Mouse (Mus musculus) hindbrain, embryonic 11.5 days (tissue): Measurements from ENCODE around the gene Olfr578. TPM values are rescaled to one million over a fixed set of nuclear protein-coding genes. Genes with fewer than 3 reads are reported as not detected.

Experiments
- ATAC-seq: fragments of 200-750 bp; cut with Nextera tagmentation; 2 replicates; pipeline ENCODE4 v1.8.0; 2017; ENCODE audit warnings: mild to moderate bottlenecking, moderate TSS enrichment, moderate library complexity; ENCODE audit not compliant: low FRiP score
- DNase-seq: peaks from one replicate; pipeline ENCODE4 v3.0.0-alpha.2; 2015; ENCODE audit warnings: low spot score
- H3K27ac ChIP-seq: fragments of 300-500 bp; sonication (generic); 2 replicates; pipeline ENCODE4 v1.5.1; 2014; ENCODE audit warnings: mild to moderate bottlenecking, low read depth, low read length
- H3K27me3 ChIP-seq: fragments of 300-500 bp; sonication (generic); 2 replicates; pipeline ENCODE4 v1.6.1; 2014; ENCODE audit warnings: mild to moderate bottlenecking, low read length, moderate library complexity, mixed read lengths; ENCODE audit not compliant: control insufficient read depth, insufficient read depth
- H3K36me3 ChIP-seq: fragments of 300-500 bp; sonication (generic); 2 replicates; pipeline ENCODE4 v1.6.1; 2014; ENCODE audit warnings: mild to moderate bottlenecking, low read length, moderate library complexity, mixed read lengths; ENCODE audit not compliant: control insufficient read depth, insufficient read depth
- H3K4me1 ChIP-seq: fragments of 300-500 bp; sonication (generic); replicated peaks from 2 replicates; pipeline ENCODE4 v1.6.1; 2014; ENCODE audit warnings: low read length, mixed read lengths; ENCODE audit not compliant: control insufficient read depth, insufficient read depth
- H3K4me2 ChIP-seq: fragments of 300-500 bp; sonication (generic); replicated peaks from 2 replicates; pipeline ENCODE4 v1.6.1; 2014; ENCODE audit warnings: mild to moderate bottlenecking, low read depth, low read length
- H3K4me3 ChIP-seq: fragments of 300-500 bp; sonication (generic); 2 replicates; pipeline ENCODE4 v1.5.1; 2014; ENCODE audit warnings: low read depth, low read length
- H3K9ac ChIP-seq: fragments of 300-500 bp; sonication (generic); 2 replicates; pipeline ENCODE4 v1.6.1; 2014; ENCODE audit warnings: low read depth, low read length
- H3K9me3 ChIP-seq: fragments of 300-500 bp; sonication (generic); 2 replicates; pipeline ENCODE4 v1.6.1; 2016; ENCODE audit warnings: low read length; ENCODE audit not compliant: control insufficient read depth
- WGBS: fragments of 180-500 bp; shearing (Covaris S2); extraction: QIAGEN DNeasy Blood & Tissue Kit; methylation state at CpG from one replicate; pipeline ENCODE4 v1.1.7; 2014; 5-methylcytosine and 5-hydroxymethylcytosine counted together
- polyA plus RNA-seq: library from polyadenylated mRNA; unstranded; fragments of >200 nt; fragmentation: Nextera tagmentation; extraction: Ambion mirVana; gene quantifications from 2 replicates; pipeline ENCODE4 v1.2.1, GENCODE M21; 2014

Olfr578 gene
- polyA plus RNA-seq, result not detected in 2 replicates

DNA sequence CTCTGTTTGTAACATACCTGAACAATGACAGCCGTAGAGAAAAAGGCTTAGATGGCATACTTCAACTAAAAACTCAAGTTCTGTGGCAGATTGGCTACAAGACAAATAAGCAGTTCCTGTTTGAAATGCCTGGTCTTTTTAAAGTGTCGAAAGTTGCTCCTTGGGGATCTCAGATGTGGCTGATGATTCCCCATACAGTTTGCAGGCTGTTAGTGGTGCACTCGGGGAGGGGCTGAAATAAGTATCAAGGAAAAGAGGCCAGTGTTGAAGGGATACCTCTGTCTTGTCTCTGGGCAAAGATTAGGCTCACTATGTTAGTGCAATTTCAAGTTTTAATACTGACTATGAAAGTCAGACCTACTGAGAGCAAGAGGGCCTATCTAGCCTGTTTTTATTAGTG, at the start of gene Olfr578:
Gene Olfr578, minus strand, starts transcription at position 101 of the 400 bp plus-strand sequence.
- Histone ChIP-seq H3K27me3 (no peaks in the 10 kb centered on the region), H3K4me3 (no peak within 1 kb of the TSS), H3K27ac (no peak within 1 kb of the TSS), H3K4me2 (no peak within 1 kb of the TSS), H3K36me3 (no peaks in the 10 kb centered on the region), H3K4me1 (no peaks in the 10 kb centered on the region), H3K9ac (no peak within 1 kb of the TSS), H3K9me3 (no peaks in the 10 kb centered on the region)
- no peak for ATAC-seq
- 74% methylated on average over 3 of the region's 3 CpGs for WGBS
- DNase-seq, result no peak

DNA sequence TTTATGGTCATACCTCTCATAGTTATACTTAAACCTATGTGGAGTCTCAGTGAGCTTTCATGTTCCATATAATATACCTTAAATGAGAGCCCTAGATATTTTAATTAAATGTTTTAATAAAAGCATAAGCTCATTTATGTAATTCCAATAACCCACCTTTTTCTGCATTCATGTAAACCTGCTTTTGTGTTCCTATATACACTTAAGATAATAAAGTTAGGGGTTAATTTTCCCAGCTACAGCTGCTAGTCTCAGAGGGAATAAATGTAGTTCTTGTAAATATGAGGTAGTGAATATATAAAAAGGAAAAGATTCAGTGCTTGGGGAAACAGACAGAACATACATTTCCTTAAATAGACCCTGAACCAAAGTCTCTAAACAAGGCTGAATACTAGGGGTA, 48.6 kb upstream of the Olfr578 start, which contains the start of gene Olfr582:
Gene Olfr582, plus strand, starts transcription at position 301 of the 400 bp plus-strand sequence.
- H3K36me3 ChIP-seq, result no peaks in the 10 kb centered on the region
- no peak within 1 kb of the TSS for H3K4me2 ChIP-seq
- no peaks in the 10 kb centered on the region for H3K4me1 ChIP-seq
- H3K27ac ChIP-seq, result no peak within 1 kb of the TSS
- DNase-seq, result no peak
- no peak within 1 kb of the TSS for H3K4me3 ChIP-seq
- no peaks in the 10 kb centered on the region for H3K27me3 ChIP-seq
- no peak within 1 kb of the TSS for H3K9ac ChIP-seq
- no peaks in the 10 kb centered on the region for H3K9me3 ChIP-seq
- no peak for ATAC-seq

DNA sequence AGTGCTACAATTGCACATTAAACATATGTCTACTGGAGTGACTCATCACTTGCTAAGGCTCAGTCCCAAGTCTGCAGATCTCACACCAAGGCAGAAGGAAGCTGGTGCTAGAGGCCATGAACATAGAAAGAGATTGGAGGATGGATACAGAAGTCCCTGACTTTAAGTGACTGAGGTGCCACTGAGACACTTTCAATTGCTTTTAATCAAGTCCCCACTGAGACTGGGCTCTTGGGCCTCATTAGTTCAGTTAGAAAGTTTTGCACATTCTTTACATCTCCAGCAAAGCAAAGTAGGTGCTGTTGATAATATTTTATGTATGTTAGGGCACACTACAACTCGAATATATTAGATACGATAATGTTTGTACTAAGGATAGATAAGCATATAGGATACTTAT, 13.3 kb downstream of the Olfr578 start, which contains the start of gene Olfr577:
Gene Olfr577, minus strand, starts transcription at position 101 of the 400 bp plus-strand sequence.
- H3K4me1 ChIP-seq, result no peaks in the 10 kb centered on the region
- H3K27ac ChIP-seq, result no peak within 1 kb of the TSS
- H3K36me3 ChIP-seq, result no peaks in the 10 kb centered on the region
- no peaks in the 10 kb centered on the region for H3K9me3 ChIP-seq
- DNase-seq, result no peak
- ATAC-seq, result no peak
- H3K27me3 ChIP-seq, result no peaks in the 10 kb centered on the region
- WGBS, result 87% methylated on average over 2 of the region's 2 CpGs
- H3K9ac ChIP-seq, result no peak within 1 kb of the TSS
- H3K4me3 ChIP-seq, result no peak within 1 kb of the TSS
- no peak within 1 kb of the TSS for H3K4me2 ChIP-seq

DNA sequence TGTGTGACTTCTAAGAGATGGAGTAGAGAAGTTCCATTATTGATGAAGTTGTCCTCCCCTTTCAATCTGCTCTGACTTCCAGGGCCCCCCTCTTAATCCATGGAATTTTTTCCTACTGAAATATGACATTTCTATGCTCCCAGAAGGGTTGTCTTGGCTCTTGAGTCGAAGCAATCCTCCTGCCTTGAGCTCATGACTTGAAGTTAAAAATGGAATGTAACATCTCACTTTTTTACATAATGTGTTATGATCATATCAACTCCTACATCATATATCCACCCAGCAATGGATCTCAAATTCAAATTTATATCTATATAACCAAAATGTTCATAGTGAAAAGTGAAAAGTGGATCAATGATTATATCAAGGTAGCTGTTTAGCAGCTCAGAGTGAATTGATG, 14.7 kb downstream of the Olfr578 start:
- Histone ChIP-seq H3K9ac (no peak overlapping the region), H3K27ac (no peak overlapping the region), H3K9me3 (no peaks in the 10 kb centered on the region), H3K4me3 (no peak overlapping the region), H3K36me3 (no peaks in the 10 kb centered on the region), H3K27me3 (no peaks in the 10 kb centered on the region), H3K4me2 (no peak overlapping the region), H3K4me1 (no peaks in the 10 kb centered on the region)
- ATAC-seq (no peak), DNase-seq (no peak)
- 44% methylated on average over 1 of the region's 1 CpGs for WGBS

DNA sequence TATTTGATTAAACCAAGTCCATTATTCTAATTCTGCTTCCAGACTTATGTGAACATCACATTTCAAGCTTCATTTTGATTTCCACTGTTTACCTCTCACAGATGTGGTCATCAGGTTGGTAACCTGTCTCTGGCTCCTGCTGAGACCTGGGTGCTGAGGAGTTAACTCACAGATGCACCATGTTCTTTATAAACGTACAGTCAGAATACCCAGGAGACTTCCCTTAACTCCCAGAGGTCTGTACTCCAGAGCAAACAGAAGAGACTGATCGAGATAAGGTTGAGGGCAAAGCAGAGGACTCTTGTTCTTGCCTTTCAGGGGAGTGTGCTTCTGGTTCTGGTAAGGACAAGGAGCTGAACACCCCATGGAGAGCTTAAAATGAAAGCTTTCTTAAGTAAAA, 26.8 kb downstream of the Olfr578 start, which contains the start of gene Olfr576:
Gene Olfr576, plus strand, starts transcription at position 301 of the 400 bp plus-strand sequence.
- Histone ChIP-seq H3K9ac (no peak within 1 kb of the TSS), H3K4me1 (no peaks in the 10 kb centered on the region), H3K36me3 (no peaks in the 10 kb centered on the region), H3K4me2 (no peak within 1 kb of the TSS), H3K27ac (no peak within 1 kb of the TSS), H3K4me3 (no peak within 1 kb of the TSS), H3K9me3 (no peaks in the 10 kb centered on the region), H3K27me3 (no peaks in the 10 kb centered on the region)
- ATAC-seq (no peak), DNase-seq (no peak)
- WGBS, result 65% methylated on average over 2 of the region's 2 CpGs

DNA sequence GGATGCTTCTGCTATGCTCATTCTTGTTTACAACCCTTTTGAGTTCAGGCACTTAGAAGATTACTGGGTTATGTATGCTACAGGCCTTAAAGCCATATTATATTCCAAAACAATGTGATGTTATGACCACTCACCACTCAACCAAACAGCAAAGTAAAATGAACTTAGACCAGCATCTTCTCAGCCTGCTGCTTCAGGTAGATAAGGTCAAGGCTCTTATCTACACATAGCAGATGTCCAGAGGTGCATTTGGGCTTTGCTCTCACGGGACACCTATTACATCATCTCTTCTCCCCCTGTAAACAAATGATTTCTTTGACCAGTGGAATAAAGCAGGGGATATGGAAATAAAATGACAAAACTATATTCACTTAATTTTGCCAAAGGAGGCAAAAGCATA, 30.5 kb downstream of the Olfr578 start, which contains the start of gene Olfr575:
Gene Olfr575, minus strand, starts transcription at position 183 of the 400 bp plus-strand sequence.
- no peak for ATAC-seq
- 62% methylated on average over 1 of the region's 1 CpGs for WGBS
- no peak for DNase-seq

DNA sequence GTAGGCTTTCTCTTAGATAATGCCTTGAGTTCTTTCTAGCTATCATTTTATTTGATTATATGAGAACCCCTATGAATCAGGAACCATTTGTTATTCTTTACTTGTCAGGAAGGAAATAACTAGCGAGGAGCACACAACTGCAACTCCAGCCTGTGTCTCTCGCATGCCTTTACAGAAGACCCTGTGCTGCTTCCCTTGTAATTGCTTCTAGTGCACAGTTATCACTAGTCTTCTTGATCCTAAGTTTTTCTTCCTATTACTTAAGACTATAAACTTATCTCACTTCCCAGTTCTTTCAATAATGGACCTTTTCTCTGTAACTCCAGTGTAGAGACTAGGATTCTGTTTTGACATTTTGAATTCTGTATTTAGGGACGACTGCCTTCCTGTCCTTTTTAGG, 31.0 kb downstream of the Olfr578 start:
- H3K9ac ChIP-seq, result no peak overlapping the region
- no peaks in the 10 kb centered on the region for H3K36me3 ChIP-seq
- ATAC-seq, result no peak
- no peak overlapping the region for H3K4me2 ChIP-seq
- no peak overlapping the region for H3K4me3 ChIP-seq
- DNase-seq, result no peak
- no peak overlapping the region for H3K27ac ChIP-seq
- WGBS, result 88% methylated on average over 3 of the region's 3 CpGs
- no peaks in the 10 kb centered on the region for H3K9me3 ChIP-seq
- H3K27me3 ChIP-seq, result no peaks in the 10 kb centered on the region
- H3K4me1 ChIP-seq, result no peaks in the 10 kb centered on the region

More for the DNA sequence above, 30.5 kb downstream of the Olfr578 start, which contains the start of gene Olfr575:
- no peaks in the 10 kb centered on the region for H3K27me3 ChIP-seq
- no peaks in the 10 kb centered on the region for H3K4me1 ChIP-seq
- H3K9ac ChIP-seq, result no peak within 1 kb of the TSS
- no peak within 1 kb of the TSS for H3K4me2 ChIP-seq
- H3K27ac ChIP-seq, result no peak within 1 kb of the TSS
- H3K4me3 ChIP-seq, result no peak within 1 kb of the TSS
- H3K36me3 ChIP-seq, result no peaks in the 10 kb centered on the region
- no peaks in the 10 kb centered on the region for H3K9me3 ChIP-seq

DNA sequence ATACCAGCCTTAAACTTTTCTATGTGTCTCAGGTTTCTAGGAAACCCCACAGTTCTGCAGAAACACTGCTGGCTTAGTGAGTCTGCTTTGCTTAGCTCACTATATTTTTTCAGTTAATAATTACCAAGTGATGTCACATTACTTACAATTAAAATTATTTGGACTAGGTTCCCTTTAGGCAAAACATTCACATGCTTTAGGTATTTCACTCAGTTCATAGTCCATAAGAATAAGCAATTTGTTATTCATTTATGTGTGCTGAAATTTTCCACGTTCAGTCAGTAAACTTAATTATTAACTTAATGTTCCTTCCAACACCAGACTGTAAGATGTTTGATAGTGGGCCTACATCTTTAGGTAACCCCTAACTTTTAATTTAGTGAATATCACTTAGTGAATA, 38.4 kb downstream of the Olfr578 start:
- Histone ChIP-seq H3K4me2 (no peak overlapping the region), H3K27me3 (no peaks in the 10 kb centered on the region), H3K4me1 (no peaks in the 10 kb centered on the region), H3K36me3 (no peaks in the 10 kb centered on the region), H3K9ac (no peak overlapping the region), H3K4me3 (no peak overlapping the region), H3K9me3 (no peaks in the 10 kb centered on the region), H3K27ac (no peak overlapping the region)
- DNase-seq (no peak), ATAC-seq (no peak)
- 64% methylated on average over 1 of the region's 1 CpGs for WGBS

DNA sequence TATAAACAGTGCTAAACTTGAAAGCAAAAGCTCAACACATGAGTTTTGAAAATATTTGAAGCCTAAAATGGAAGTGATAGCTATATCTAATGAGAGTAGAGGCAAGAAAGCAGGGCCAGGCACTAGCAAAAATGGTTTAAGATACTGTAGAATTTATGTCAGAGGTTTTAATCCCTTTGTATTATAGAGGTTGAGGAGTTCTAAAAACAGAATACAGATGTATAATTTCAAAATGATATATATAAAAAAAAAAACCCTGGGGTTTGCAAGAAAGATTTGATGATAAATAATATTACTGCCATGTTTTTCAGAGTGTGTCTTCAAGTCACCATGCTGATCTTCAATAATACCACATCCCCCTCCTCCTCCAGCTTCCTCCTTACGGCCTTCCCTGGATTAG, 41.0 kb downstream of the Olfr578 start, which contains the start of gene Olfr574:
Gene Olfr574, plus strand, starts transcription at position 301 of the 400 bp plus-strand sequence.
- Histone ChIP-seq H3K36me3 (no peaks in the 10 kb centered on the region), H3K4me1 (no peaks in the 10 kb centered on the region), H3K27me3 (no peaks in the 10 kb centered on the region), H3K9me3 (no peaks in the 10 kb centered on the region), H3K4me3 (no peak within 1 kb of the TSS), H3K4me2 (no peak within 1 kb of the TSS), H3K9ac (no peak within 1 kb of the TSS), H3K27ac (no peak within 1 kb of the TSS)
- WGBS, result 100% methylated on average over 1 of the region's 1 CpGs
- DNase-seq, result no peak
- ATAC-seq, result no peak
